Mouse (Mus musculus) A20 (cell line): ENCODE results near the gene 4931406P16Rik.
A peak's percentile ranks its signal among the peaks of the same experiment; 100 is the strongest.
"Not testable (repeated sequence)": the region's sequence is repeated elsewhere in the genome, so short reads cannot be mapped to it uniquely, and the experiment has no call there.

Source experiments
- DNase-seq: peaks from one replicate; pipeline ENCODE4 v3.0.0-alpha.2; 2011; ENCODE audit warnings: low read depth, low spot score

Gene 4931406P16Rik

DNA sequence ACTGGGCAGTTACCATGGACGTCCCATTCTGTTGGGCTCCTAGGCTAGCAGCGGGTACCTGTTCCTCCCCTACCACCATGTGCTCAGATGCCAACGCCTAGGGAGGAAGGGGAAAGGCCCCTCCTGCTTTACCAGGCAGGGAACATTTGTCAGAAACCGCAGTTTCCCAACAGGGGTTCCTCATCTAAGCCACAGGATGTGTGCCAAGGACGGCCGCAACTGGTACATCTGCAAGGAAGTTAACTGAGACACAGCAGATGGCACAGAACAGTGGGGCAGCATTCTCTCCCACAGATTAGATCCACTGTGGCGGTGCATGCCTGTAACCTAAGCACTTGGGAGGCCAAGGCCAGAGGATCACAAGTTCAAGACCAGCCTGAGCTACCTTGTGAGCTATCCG, 98.7 kb downstream of the 4931406P16Rik start:
- no peak for DNase-seq

DNA sequence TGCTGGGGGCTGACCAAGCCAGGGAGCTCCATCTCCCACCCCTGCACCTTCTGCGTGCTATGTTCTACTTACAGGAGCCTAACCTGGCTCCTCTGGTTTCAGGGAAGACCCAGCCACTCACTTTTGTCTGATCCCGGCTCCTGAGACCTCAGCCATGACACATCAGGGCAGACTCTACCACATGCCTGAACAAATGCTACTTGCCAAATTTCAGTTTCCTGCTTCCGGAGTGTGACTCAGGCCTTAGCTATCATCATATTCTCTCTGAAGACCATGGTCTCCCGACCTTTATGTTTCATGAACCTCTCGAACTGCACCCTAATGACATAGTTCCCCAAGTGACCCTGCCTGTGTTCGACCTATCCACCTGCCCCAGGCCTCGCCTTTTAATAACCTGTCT, 100.1 kb downstream of the 4931406P16Rik start:
- DNase-seq, result no peak

DNA sequence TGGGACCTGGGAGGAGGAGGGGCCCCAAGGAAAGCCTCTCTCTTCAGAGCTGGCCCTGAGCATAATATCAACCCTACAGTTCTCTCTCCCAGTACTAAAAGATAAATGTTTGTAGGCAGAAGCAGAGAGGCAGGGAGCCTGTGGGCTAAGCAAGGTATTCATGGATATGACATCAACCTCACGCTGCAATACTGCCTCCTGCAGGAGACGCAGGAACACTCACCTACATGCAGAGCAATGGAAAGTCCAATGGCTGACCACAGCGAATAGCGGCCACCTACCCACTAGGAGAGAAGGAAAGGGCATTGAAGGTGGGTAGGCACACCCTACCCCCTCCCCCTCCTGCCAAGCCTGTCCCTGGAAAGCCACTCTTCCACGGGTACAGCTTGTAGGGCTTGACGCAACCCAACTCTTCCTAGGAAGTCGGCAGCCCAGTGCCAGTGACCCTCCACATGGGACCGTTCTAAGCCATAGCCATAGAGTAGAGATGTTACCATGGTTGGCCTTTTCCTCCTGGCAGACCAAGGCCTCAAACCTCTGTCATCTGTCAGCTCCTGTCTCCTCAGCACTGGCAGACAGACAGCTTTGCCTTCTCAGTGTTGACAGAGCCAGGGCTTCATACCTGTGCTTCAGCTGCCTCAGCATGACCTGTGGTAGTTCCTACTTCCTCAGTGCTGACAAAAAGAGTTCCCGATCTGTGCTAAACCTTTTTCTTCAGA, 105.2 kb downstream of the 4931406P16Rik start:
- no peak for DNase-seq

DNA sequence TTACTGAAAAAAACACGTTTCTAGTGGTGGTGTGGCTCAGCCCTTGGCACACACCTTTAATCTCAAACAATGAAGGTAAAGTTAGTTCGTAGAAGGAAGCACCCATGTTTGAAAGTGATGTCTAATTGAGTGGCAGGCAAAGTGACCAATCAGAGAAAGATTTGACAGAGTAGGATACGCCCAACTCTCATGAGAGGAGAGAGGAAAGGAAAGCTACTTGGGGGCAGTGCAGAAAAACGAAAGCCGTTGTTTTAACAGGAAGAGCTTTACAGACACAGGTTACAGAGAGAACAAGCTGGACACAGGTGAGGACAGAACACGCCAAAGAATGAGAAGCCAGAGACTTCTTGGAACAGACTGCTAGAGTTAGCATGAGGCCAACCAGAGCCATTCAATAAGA, 107.0 kb downstream of the 4931406P16Rik start:
- DNase-seq, result no peak

DNA sequence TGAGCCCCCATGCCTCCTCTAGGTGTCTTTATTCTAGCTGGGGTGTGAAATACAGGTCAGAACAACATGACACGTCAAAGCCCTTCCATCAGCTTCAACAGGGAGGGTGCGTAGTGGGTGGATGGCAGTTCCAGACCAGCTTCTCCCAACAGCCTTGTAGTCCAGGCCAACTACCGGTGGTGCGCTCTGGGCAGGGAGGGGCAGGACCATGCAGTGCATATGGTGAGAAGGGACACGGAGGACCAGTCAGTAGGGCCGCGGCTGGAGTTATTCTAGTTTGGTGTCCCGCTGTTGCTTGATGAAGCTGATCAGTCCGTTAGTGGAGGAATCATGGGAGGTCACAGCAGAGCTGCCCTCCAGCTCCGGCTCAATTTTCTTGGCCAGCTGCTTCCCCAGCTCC, 111.2 kb downstream of the 4931406P16Rik start:
- DNase-seq, result not testable (repeated sequence)

DNA sequence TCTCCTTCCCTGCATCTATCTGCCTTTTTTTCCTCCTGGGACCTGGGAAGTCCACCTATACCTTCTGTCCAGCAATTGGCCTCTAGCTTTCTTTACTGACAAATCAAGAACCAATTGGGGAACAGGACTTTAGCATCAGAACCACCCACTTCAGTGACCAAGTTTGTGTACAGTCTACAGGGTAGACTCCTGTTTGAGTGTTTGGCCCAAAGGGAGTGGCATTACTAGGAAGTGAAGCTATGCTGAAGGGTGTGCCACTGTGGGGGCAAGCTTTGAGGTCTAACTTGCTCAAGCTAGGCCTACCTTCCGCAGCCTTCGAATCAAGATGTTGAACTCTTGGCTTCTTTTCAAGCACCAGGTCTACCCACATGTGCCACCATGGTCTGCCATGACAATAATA, 112.5 kb downstream of the 4931406P16Rik start:
- no peak for DNase-seq

DNA sequence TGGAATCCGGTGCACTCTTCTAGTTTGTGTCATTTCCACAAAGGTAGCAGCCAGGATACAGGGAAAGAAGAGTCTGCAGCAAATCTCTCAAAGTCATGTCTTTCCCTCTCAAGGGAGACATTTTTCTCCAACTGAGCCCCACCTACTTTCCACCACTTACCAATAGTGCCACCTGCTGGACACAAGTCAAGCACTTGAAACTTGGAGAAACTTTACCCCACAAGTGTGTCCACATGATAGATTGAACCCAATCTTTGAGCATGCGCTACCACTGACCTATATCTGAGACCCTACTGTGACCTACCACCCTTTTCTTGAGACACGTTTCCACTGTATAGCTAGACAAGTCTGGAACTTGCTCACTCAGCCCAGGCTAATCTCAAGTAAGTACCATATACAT, 115.0 kb downstream of the 4931406P16Rik start:
- peak; percentile 82 for DNase-seq

DNA sequence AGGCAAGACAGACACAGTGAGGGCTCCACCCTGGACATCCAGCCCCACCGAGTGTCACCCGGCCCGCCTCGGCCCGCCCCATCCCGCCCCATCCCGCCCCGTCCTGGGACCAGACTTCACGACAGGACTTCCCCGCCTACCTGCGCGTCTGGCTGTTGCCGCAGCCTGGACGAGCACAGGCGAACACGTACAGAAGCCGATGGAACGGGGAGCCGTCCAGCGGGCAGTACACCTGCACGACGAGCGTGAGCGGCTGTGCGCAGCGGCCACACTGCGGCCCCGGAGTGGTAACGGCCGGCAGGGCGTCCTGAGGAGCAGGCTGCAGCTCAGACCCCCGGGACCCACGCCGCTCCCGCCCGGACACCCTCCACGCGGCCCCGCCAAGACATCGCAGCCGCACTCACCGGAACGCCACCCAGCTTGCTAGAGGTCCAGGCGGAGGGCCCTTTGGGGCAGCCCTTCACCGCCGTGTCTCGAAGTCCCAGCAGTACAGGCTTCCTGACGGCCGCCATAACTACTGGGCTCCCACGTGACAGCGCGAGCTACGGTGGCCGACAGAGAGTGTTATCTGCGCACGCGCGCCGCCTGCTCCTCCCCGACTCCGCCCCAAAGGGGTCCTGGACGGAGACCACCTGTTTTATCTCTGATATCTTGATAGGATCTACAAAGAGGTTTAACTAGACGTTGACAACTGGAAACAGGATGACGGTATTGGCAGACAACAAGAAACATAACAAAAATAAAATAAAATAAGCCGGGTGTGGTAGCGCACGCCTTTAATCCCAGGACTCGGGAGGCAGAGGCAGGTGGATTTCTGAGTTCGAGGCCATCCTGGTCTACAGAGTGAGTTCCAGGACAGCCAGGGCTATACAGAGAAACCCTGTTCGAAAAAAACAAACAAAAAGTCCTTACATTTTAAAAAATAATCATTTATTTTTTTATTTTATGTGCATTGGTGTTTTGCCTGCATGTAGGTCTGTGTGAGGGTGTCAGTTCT, 116.9 kb downstream of the 4931406P16Rik start, which contains the start of gene Pdcd2l:
Gene Pdcd2l, minus strand, starts transcription at position 530 of the 997 bp plus-strand sequence.
- peak; percentile 94 for DNase-seq

DNA sequence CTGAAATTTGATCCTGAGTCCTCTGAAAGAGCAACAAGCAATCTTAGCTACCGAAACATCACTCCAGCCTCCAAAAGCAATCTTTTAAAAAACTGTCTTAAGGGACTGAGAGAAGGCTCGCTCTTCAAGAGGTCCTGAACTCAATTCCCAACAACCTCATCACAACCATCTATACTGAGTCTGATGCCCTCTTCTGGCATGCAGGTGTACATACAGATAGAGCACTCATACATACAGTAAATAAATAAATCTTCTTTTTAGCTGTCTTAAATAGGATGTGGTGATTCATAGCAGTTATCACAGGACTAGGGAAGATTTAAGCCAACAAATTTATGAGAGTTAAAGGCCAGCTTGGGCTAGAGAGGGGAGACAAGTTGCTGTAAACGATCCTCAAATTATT, 117.7 kb downstream of the 4931406P16Rik start:
- DNase-seq, result peak; percentile 66

DNA sequence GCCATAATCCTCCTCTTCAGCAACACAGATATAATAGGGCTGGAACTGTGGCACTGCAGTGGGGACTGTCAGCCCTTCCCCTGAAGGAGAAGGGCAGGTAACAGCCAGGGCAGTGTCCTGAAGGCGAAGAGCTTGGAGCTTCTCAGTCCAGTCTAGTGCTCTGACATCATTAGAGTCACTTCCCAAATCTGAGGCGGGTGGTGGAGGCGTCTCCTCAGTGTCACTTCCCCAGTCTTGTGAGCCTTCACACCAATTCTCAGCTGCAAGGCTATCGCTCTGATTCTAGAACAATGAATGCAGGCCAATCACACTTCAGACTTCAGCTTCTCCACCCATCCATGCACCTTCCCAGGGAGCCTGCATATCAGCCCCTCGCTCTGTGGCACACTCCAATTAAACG, 120.5 kb downstream of the 4931406P16Rik start:
- DNase-seq, result peak; percentile 47

DNA sequence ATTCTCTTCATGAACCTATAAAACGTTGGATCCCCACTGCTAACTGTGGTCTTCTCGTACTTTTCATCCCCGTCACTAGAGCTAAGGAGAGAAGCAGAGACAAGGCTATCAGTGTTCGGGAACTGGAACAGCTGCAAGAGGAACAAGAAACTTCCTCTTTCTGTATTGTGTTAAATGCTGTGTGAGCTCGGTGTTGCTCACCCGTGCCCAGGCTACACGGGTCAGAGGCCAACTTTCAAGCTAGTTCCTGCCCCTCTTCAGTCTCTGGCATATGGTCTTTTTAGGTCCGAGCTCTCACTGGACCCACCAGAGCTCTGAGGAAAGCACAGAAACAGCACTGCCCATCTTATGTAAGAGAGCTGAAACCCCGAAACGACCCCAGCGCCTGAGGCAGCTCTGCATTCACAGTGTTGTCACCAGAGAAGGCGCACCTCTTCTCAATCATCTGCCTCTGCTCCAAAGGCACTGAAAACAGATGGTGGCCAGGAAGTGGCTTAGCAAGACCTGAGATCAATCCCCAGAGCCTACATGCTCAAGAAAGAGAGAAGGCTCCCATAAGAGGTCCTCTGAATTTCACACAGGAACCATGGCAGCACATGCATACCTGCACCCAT, 123.9 kb downstream of the 4931406P16Rik start:
- peak; percentile 87 for DNase-seq
